Mouse (Mus musculus): ENCODE results near the gene Ndfip2. TPM values are rescaled to one million over a fixed set of nuclear protein-coding genes. Genes with fewer than 3 reads are reported as not detected.

Gene Ndfip2
- polyA plus RNA-seq, 1 experiment from 2014 or later: 65.3 TPM

- Histone ChIP-seq H3K36me3 (replicated peaks; ENCODE audit: control insufficient read depth, insufficient read depth, low read depth, low read length) (no peaks in the 10 kb centered on the region), H3K4me2 (ENCODE audit: low read depth, low read length) (no peak overlapping the region), H3K9ac (replicated peaks; ENCODE audit: low read length) (no peak overlapping the region), H3K4me3 (ENCODE audit: low read depth, low read length) (no peak overlapping the region), H3K9me3 (replicated peaks; ENCODE audit: control insufficient read depth, low read length) (no peaks in the 10 kb centered on the region), H3K4me1 (ENCODE audit: control insufficient read depth, insufficient read depth, low read length) (no peaks in the 10 kb centered on the region), H3K27me3 (ENCODE audit: control insufficient read depth, insufficient read depth, low read length) (no peaks in the 10 kb centered on the region), H3K27ac (replicated peaks; ENCODE audit: low read depth, low read length) (no peak overlapping the region)
- ATAC-seq (replicated peaks; ENCODE audit: insufficient number of reproducible peaks, low FRiP score, low TSS enrichment, low read depth): no peak
- WGBS: 81% methylated on average over 10 of the region's 10 CpGs
- no peak for DNase-seq (ENCODE audit: low spot score)
These were observed 18.3 kb upstream of the Ndfip2 start for GRCm38 (mm10) chr14:105240120-105240519.

GRCm38 (mm10) chr14:105243805-105244443, 14.4 kb upstream of the Ndfip2 start:
- DNase-seq (ENCODE audit: low spot score): no peak
- H3K4me2 ChIP-seq (ENCODE audit: low read depth, low read length): no peak overlapping the region
- no peak overlapping the region for H3K9ac ChIP-seq (replicated peaks; ENCODE audit: low read length)
- H3K27ac ChIP-seq (replicated peaks; ENCODE audit: low read depth, low read length): no peak overlapping the region
- 89% methylated on average over 7 of the region's 7 CpGs for WGBS
- no peaks in the 10 kb centered on the region for H3K9me3 ChIP-seq (replicated peaks; ENCODE audit: control insufficient read depth, low read length)
- no peaks in the 10 kb centered on the region for H3K4me1 ChIP-seq (ENCODE audit: control insufficient read depth, insufficient read depth, low read length)
- H3K36me3 ChIP-seq (replicated peaks; ENCODE audit: control insufficient read depth, insufficient read depth, low read depth, low read length): no peaks in the 10 kb centered on the region
- no peaks in the 10 kb centered on the region for H3K27me3 ChIP-seq (ENCODE audit: control insufficient read depth, insufficient read depth, low read length)
- H3K4me3 ChIP-seq (ENCODE audit: low read depth, low read length): no peak overlapping the region
- no peak for ATAC-seq (replicated peaks; ENCODE audit: insufficient number of reproducible peaks, low FRiP score, low TSS enrichment, low read depth)

GRCm38 (mm10) chr14:105251038-105251437, 7.3 kb upstream of the Ndfip2 start:
- H3K27me3 ChIP-seq (ENCODE audit: control insufficient read depth, insufficient read depth, low read length): no peaks in the 10 kb centered on the region
- H3K4me1 ChIP-seq (ENCODE audit: control insufficient read depth, insufficient read depth, low read length): no peaks in the 10 kb centered on the region
- ATAC-seq (replicated peaks; ENCODE audit: insufficient number of reproducible peaks, low FRiP score, low TSS enrichment, low read depth) (no peak), DNase-seq (ENCODE audit: low spot score) (no peak)
- no peak overlapping the region for H3K4me3 ChIP-seq (ENCODE audit: low read depth, low read length)
- no peak overlapping the region for H3K9ac ChIP-seq (replicated peaks; ENCODE audit: low read length)
- no peak overlapping the region for H3K27ac ChIP-seq (replicated peaks; ENCODE audit: low read depth, low read length)
- no peaks in the 10 kb centered on the region for H3K9me3 ChIP-seq (replicated peaks; ENCODE audit: control insufficient read depth, low read length)
- no peak overlapping the region for H3K4me2 ChIP-seq (ENCODE audit: low read depth, low read length)
- H3K36me3 ChIP-seq (replicated peaks; ENCODE audit: control insufficient read depth, insufficient read depth, low read depth, low read length): no peaks in the 10 kb centered on the region

- no peak overlapping the region for H3K27ac ChIP-seq (replicated peaks; ENCODE audit: low read depth, low read length)
- no peaks in the 10 kb centered on the region for H3K36me3 ChIP-seq (replicated peaks; ENCODE audit: control insufficient read depth, insufficient read depth, low read depth, low read length)
- ATAC-seq (replicated peaks; ENCODE audit: insufficient number of reproducible peaks, low FRiP score, low TSS enrichment, low read depth): no peak
- no peak overlapping the region for H3K9ac ChIP-seq (replicated peaks; ENCODE audit: low read length)
- no peaks in the 10 kb centered on the region for H3K4me1 ChIP-seq (ENCODE audit: control insufficient read depth, insufficient read depth, low read length)
- no peak overlapping the region for H3K4me2 ChIP-seq (ENCODE audit: low read depth, low read length)
- no peaks in the 10 kb centered on the region for H3K9me3 ChIP-seq (replicated peaks; ENCODE audit: control insufficient read depth, low read length)
- H3K4me3 ChIP-seq (ENCODE audit: low read depth, low read length): no peak overlapping the region
- DNase-seq (ENCODE audit: low spot score): peak; percentile 10
- no peaks in the 10 kb centered on the region for H3K27me3 ChIP-seq (ENCODE audit: control insufficient read depth, insufficient read depth, low read length)
- 27% methylated on average over 7 of the region's 7 CpGs for WGBS
These were observed 5.1 kb upstream of the Ndfip2 start for GRCm38 (mm10) chr14:105253304-105253703.

GRCm38 (mm10) chr14:105254401-105254800, 4.0 kb upstream of the Ndfip2 start:
- 92% methylated on average over 5 of the region's 5 CpGs for WGBS

GRCm38 (mm10) chr14:105255620-105256019, 2.8 kb upstream of the Ndfip2 start:
- H3K9ac ChIP-seq (replicated peaks; ENCODE audit: low read length): no peak overlapping the region
- DNase-seq (ENCODE audit: low spot score): no peak
- ATAC-seq (replicated peaks; ENCODE audit: insufficient number of reproducible peaks, low FRiP score, low TSS enrichment, low read depth): no peak
- no peaks in the 10 kb centered on the region for H3K4me1 ChIP-seq (ENCODE audit: control insufficient read depth, insufficient read depth, low read length)
- H3K9me3 ChIP-seq (replicated peaks; ENCODE audit: control insufficient read depth, low read length): no peaks in the 10 kb centered on the region
- WGBS: 84% methylated on average over 7 of the region's 7 CpGs
- no peak overlapping the region for H3K4me2 ChIP-seq (ENCODE audit: low read depth, low read length)
- H3K27me3 ChIP-seq (ENCODE audit: control insufficient read depth, insufficient read depth, low read length): no peaks in the 10 kb centered on the region
- no peak overlapping the region for H3K27ac ChIP-seq (replicated peaks; ENCODE audit: low read depth, low read length)
- no peaks in the 10 kb centered on the region for H3K36me3 ChIP-seq (replicated peaks; ENCODE audit: control insufficient read depth, insufficient read depth, low read depth, low read length)
- H3K4me3 ChIP-seq (ENCODE audit: low read depth, low read length): no peak overlapping the region

More at GRCm38 (mm10) chr14:105254401-105254800, 4.0 kb upstream of the Ndfip2 start:
- no peaks in the 10 kb centered on the region for H3K4me1 ChIP-seq (ENCODE audit: control insufficient read depth, insufficient read depth, low read length)
- H3K9me3 ChIP-seq (replicated peaks; ENCODE audit: control insufficient read depth, low read length): no peaks in the 10 kb centered on the region
- H3K4me2 ChIP-seq (ENCODE audit: low read depth, low read length): no peak overlapping the region
- ATAC-seq (replicated peaks; ENCODE audit: insufficient number of reproducible peaks, low FRiP score, low TSS enrichment, low read depth) (no peak), DNase-seq (ENCODE audit: low spot score) (no peak)
- no peaks in the 10 kb centered on the region for H3K27me3 ChIP-seq (ENCODE audit: control insufficient read depth, insufficient read depth, low read length)
- no peaks in the 10 kb centered on the region for H3K36me3 ChIP-seq (replicated peaks; ENCODE audit: control insufficient read depth, insufficient read depth, low read depth, low read length)
- H3K27ac ChIP-seq (replicated peaks; ENCODE audit: low read depth, low read length): no peak overlapping the region
- H3K9ac ChIP-seq (replicated peaks; ENCODE audit: low read length): no peak overlapping the region
- no peak overlapping the region for H3K4me3 ChIP-seq (ENCODE audit: low read depth, low read length)

GRCm38 (mm10) chr14:105259035-105259880, 885 bp downstream of the Ndfip2 start:
- DNase-seq (ENCODE audit: low spot score) (peak; percentile 51), ATAC-seq (replicated peaks; ENCODE audit: insufficient number of reproducible peaks, low FRiP score, low TSS enrichment, low read depth) (peak; percentile 83)
- Histone ChIP-seq H3K36me3 (replicated peaks; ENCODE audit: control insufficient read depth, insufficient read depth, low read depth, low read length) (no peaks in the 10 kb centered on the region), H3K9ac (replicated peaks; ENCODE audit: low read length) (peak overlapping the region; percentile 89), H3K4me1 (ENCODE audit: control insufficient read depth, insufficient read depth, low read length) (no peaks in the 10 kb centered on the region), H3K9me3 (replicated peaks; ENCODE audit: control insufficient read depth, low read length) (no peaks in the 10 kb centered on the region), H3K27ac (replicated peaks; ENCODE audit: low read depth, low read length) (peak overlapping the region; percentile 82), H3K27me3 (ENCODE audit: control insufficient read depth, insufficient read depth, low read length) (no peaks in the 10 kb centered on the region), H3K4me2 (ENCODE audit: low read depth, low read length) (peak overlapping the region; percentile 74), H3K4me3 (ENCODE audit: low read depth, low read length) (peak overlapping the region; percentile 90)
- 11% methylated on average over 31 of the region's 34 CpGs for WGBS

GRCm38 (mm10) chr14:105262923-105263322, 4.5 kb downstream of the Ndfip2 start:
- ATAC-seq (replicated peaks; ENCODE audit: insufficient number of reproducible peaks, low FRiP score, low TSS enrichment, low read depth): no peak

More at GRCm38 (mm10) chr14:105262923-105263322, 4.5 kb downstream of the Ndfip2 start:
- Histone ChIP-seq H3K27me3 (ENCODE audit: control insufficient read depth, insufficient read depth, low read length) (no peaks in the 10 kb centered on the region), H3K4me3 (ENCODE audit: low read depth, low read length) (no peak overlapping the region), H3K9ac (replicated peaks; ENCODE audit: low read length) (no peak overlapping the region), H3K27ac (replicated peaks; ENCODE audit: low read depth, low read length) (no peak overlapping the region), H3K4me2 (ENCODE audit: low read depth, low read length) (no peak overlapping the region), H3K4me1 (ENCODE audit: control insufficient read depth, insufficient read depth, low read length) (no peaks in the 10 kb centered on the region), H3K9me3 (replicated peaks; ENCODE audit: control insufficient read depth, low read length) (no peaks in the 10 kb centered on the region), H3K36me3 (replicated peaks; ENCODE audit: control insufficient read depth, insufficient read depth, low read depth, low read length) (no peaks in the 10 kb centered on the region)
- DNase-seq (ENCODE audit: low spot score): no peak
- 73% methylated on average over 5 of the region's 5 CpGs for WGBS
